Mouse (Mus musculus) hindlimb bud, embryonic 11.5 days (tissue): ENCODE data around the gene Gramd1b.

Source experiments
- DNase-seq: peaks from one replicate; pipeline ENCODE4 v3.0.0-alpha.2; 2012; ENCODE audit warnings: low read depth, low spot score; ENCODE audit errors: extremely low spot score

Gene Gramd1b

GRCm38 (mm10) chr9:40343053-40343652, 188.0 kb downstream of the Gramd1b start:
- DNase-seq, result no peak

GRCm38 (mm10) chr9:40342101-40342500, 189.1 kb downstream of the Gramd1b start:
- no peak for DNase-seq

GRCm38 (mm10) chr9:40339578-40339977, 191.6 kb downstream of the Gramd1b start:
- no peak for DNase-seq

GRCm38 (mm10) chr9:40337131-40337820, 193.9 kb downstream of the Gramd1b start:
- DNase-seq, result no peak

- DNase-seq, result no peak
Measured at GRCm38 (mm10) chr9:40336701-40337100, 194.5 kb downstream of the Gramd1b start.

- no peak for DNase-seq
Measured at GRCm38 (mm10) chr9:40334617-40335016, 196.6 kb downstream of the Gramd1b start.

- no peak for DNase-seq
Measured at GRCm38 (mm10) chr9:40333649-40334396, 197.4 kb downstream of the Gramd1b start.

- DNase-seq, result no peak
Measured at GRCm38 (mm10) chr9:40332731-40333648, 198.2 kb downstream of the Gramd1b start.

GRCm38 (mm10) chr9:40332326-40332725, 198.9 kb downstream of the Gramd1b start:
- no peak for DNase-seq

GRCm38 (mm10) chr9:40331411-40332286, 199.5 kb downstream of the Gramd1b start:
- DNase-seq, result no peak

- DNase-seq, result no peak
Measured at GRCm38 (mm10) chr9:40330609-40331382, 200.4 kb downstream of the Gramd1b start.

GRCm38 (mm10) chr9:40326260-40326915, 204.8 kb downstream of the Gramd1b start:
- no peak for DNase-seq

GRCm38 (mm10) chr9:40324826-40325225, 206.4 kb downstream of the Gramd1b start:
- no peak for DNase-seq

- no peak for DNase-seq
Measured at GRCm38 (mm10) chr9:40324232-40324792, 206.9 kb downstream of the Gramd1b start.

GRCm38 (mm10) chr9:40323773-40324172, 207.4 kb downstream of the Gramd1b start:
- DNase-seq, result no peak

GRCm38 (mm10) chr9:40323171-40323570, 208.0 kb downstream of the Gramd1b start:
- no peak for DNase-seq

GRCm38 (mm10) chr9:40322372-40322771, 208.8 kb downstream of the Gramd1b start:
- no peak for DNase-seq

GRCm38 (mm10) chr9:40321668-40322003, 209.5 kb downstream of the Gramd1b start:
- no peak for DNase-seq
